Mouse (Mus musculus): ENCODE results near the gene Prkab2.

DNA sequence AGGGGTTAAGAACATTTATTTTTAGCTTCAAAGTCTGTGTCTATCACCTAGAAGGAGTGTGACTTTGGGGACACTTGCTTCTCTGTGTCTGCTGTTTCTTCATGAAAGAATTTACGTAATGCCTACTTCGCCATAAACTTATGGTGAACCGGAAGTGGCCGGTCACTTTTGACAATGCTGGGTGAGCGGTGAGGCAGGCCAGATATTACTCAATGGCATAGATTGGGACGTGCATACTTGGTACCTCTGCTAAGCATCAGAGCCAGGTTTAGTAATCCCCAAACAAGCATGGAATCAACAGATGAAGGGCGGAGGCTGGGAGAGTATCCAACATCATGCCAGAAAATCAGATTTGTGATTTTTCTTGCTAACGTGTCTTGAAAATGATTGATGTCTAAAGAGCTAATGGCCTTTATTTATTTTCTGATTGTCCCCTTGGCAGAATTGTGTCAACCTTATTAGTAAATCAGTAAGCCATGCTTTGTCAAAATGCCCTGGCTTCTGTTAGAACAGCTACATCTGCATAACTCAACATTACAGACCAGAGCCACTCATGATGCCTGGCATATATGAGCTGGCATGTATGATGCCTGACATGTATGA lies 26.6 kb upstream of the Prkab2 start:
- TF ChIP-seq USF1 (IDR thresholded peaks at IDR 0.05; ENCODE audit: low read depth, low read length) (no peak), POLR2A (IDR thresholded peaks at IDR 0.05; ENCODE audit: low read depth, low read length) (no peak), ZC3H11A (IDR thresholded peaks at IDR 0.05; ENCODE audit: low read depth, low read length) (no peak), JUND (conservative IDR thresholded peaks at IDR 0.05; ENCODE audit: low read depth, low read length) (no peak), MAX (IDR thresholded peaks at IDR 0.05; ENCODE audit: low read length) (no peak), CTCF (conservative IDR thresholded peaks at IDR 0.05 in 1 of 2, IDR thresholded peaks at IDR 0.05 in 1 of 2; ENCODE audit: low read depth in 2 of 2, low read length in 2 of 2) (no peak), HCFC1 (IDR thresholded peaks at IDR 0.05; ENCODE audit: low read depth, low read length) (no peak), TCF12 (IDR thresholded peaks at IDR 0.05; ENCODE audit: low read depth, low read length) (no peak), NRF1 (IDR thresholded peaks at IDR 0.05; ENCODE audit: low read depth, low read length) (no peak)
